Mouse (Mus musculus) MEL (cell line): ENCODE results near the gene Ikzf3. TPM values are rescaled to one million over a fixed set of nuclear protein-coding genes. Genes with fewer than 3 reads are reported as not detected.

Source experiments
- DNase-seq: peaks from one replicate; pipeline ENCODE4 v3.0.0; 2011; ENCODE audit warnings: low read depth, low spot score
- H3K27ac ChIP-seq: 2 replicates; pipeline ENCODE4 v1.5.1; 2012; ENCODE audit warnings: low read depth, mild to moderate bottlenecking, control low read depth, low read length, moderate library complexity; ENCODE audit not compliant: control insufficient read depth
- H3K27me3 ChIP-seq, 2 experiments: fragments of 150-350 bp in 1 of 2; sonication (generic) in 1 of 2; 2 replicates each; pipeline ENCODE4 v1.6.1; 2012; ENCODE audit warnings: low read length in 2 of 2, mild to moderate bottlenecking in 2 of 2, improper control_type of control experiment in 1 of 2, moderate library complexity in 1 of 2; ENCODE audit not compliant: insufficient read depth in 2 of 2, control insufficient read depth in 1 of 2
- H3K36me3 ChIP-seq, 2 experiments: 2 replicates each; pipeline ENCODE4 v1.6.1; 2012 to 2014; ENCODE audit warnings: low read length in 2 of 2, improper control_type of control experiment in 1 of 2, inconsistent platforms in 1 of 2, mild to moderate bottlenecking in 1 of 2; ENCODE audit not compliant: insufficient read depth in 2 of 2, control insufficient read depth in 1 of 2
- H3K4me1 ChIP-seq, 2 experiments: fragments of 150-350 bp in 1 of 2; sonication (generic) in 1 of 2; 2 replicates each; pipeline ENCODE4 v1.6.1; 2012; ENCODE audit warnings: low read length in 2 of 2, improper control_type of control experiment in 1 of 2, mild to moderate bottlenecking in 1 of 2; ENCODE audit not compliant: insufficient read depth in 2 of 2, control insufficient read depth in 1 of 2
- H3K4me3 ChIP-seq, 2 experiments: fragments of 150-350 bp in 1 of 2; sonication (generic) in 1 of 2; 2 replicates each; pipeline ENCODE4 v1.5.1; 2012; ENCODE audit warnings: low read depth in 2 of 2, low read length in 2 of 2, mild to moderate bottlenecking in 2 of 2, moderate library complexity in 2 of 2, control low read depth in 1 of 2, improper control_type of control experiment in 1 of 2; ENCODE audit not compliant: control insufficient read depth in 1 of 2, insufficient read depth in 1 of 2
- H3K79me2 ChIP-seq: 2 replicates; pipeline ENCODE4 v1.6.1; 2012; ENCODE audit warnings: mild to moderate bottlenecking, low read length, moderate library complexity; ENCODE audit not compliant: control insufficient read depth, poor library complexity, insufficient read depth
- H3K9ac ChIP-seq: 2 replicates; pipeline ENCODE4 v1.6.1; 2012; ENCODE audit warnings: low read depth, mild to moderate bottlenecking, control low read depth, low read length, moderate library complexity; ENCODE audit not compliant: control insufficient read depth, poor library complexity, severe bottlenecking
- H3K9me3 ChIP-seq: fragments of 150-350 bp; sonication (generic); replicated peaks from 2 replicates; pipeline ENCODE4 v1.6.1; 2012; ENCODE audit warnings: mild to moderate bottlenecking, low read length, improper control_type of control experiment, moderate library complexity; ENCODE audit not compliant: insufficient read depth
- CHD1 ChIP-seq: IDR thresholded peaks from 2 replicates; pipeline ENCODE4 v1.6.1; 2012; ENCODE audit warnings: low read depth, mild to moderate bottlenecking, inconsistent platforms, low read length, improper control_type of control experiment
- CHD2 ChIP-seq: IDR thresholded peaks from 2 replicates; pipeline ENCODE4 v1.6.1; 2011; ENCODE audit warnings: low read length, improper control_type of control experiment
- CTCF ChIP-seq, 3 experiments: IDR thresholded peaks in 2 of 3; conservative IDR thresholded peaks in 1 of 3; 2 replicates each; pipeline ENCODE4 v1.5.1; 2011 to 2012; ENCODE audit warnings: low read length in 3 of 3, low read depth in 2 of 3, mild to moderate bottlenecking in 2 of 3, improper control_type of control experiment in 1 of 3, inconsistent platforms in 1 of 3, mixed read lengths in 1 of 3, moderate library complexity in 1 of 3; ENCODE audit not compliant: control insufficient read depth in 1 of 3, insufficient read depth in 1 of 3, poor library complexity in 1 of 3, severe bottlenecking in 1 of 3
- E2F4 ChIP-seq: IDR thresholded peaks from 2 replicates; pipeline ENCODE4 v1.6.1; 2011; ENCODE audit warnings: low read depth, low read length, improper control_type of control experiment, borderline replicate concordance
- ELF1 ChIP-seq: IDR thresholded peaks from 2 replicates; pipeline ENCODE4 v1.6.1; 2014; ENCODE audit warnings: low read depth, mild to moderate bottlenecking, inconsistent platforms, low read length, improper control_type of control experiment, moderate library complexity
- ETS1 ChIP-seq: IDR thresholded peaks from 2 replicates; pipeline ENCODE4 v1.6.1; 2012; ENCODE audit warnings: low read depth, mild to moderate bottlenecking, inconsistent platforms, low read length, improper control_type of control experiment, moderate library complexity
- GABPA ChIP-seq: IDR thresholded peaks from 2 replicates; pipeline ENCODE4 v1.6.1; 2012; ENCODE audit warnings: low read depth, mild to moderate bottlenecking, inconsistent platforms, low read length, improper control_type of control experiment, moderate library complexity
- GATA1 ChIP-seq: IDR thresholded peaks from 2 replicates; pipeline ENCODE4 v1.6.1; 2011; ENCODE audit warnings: low read depth, low read length, improper control_type of control experiment
- JUND ChIP-seq: IDR thresholded peaks from 2 replicates; pipeline ENCODE4 v1.6.1; 2011; ENCODE audit warnings: low read depth, mild to moderate bottlenecking, improper control_type of control experiment, low read length
- MAX ChIP-seq: IDR thresholded peaks from 2 replicates; pipeline ENCODE4 v1.6.1; 2011; ENCODE audit warnings: low read length, improper control_type of control experiment
- MAZ ChIP-seq: IDR thresholded peaks from 2 replicates; pipeline ENCODE4 v1.6.1; 2012; ENCODE audit warnings: low read depth, mild to moderate bottlenecking, inconsistent platforms, low read length, improper control_type of control experiment
- MYB ChIP-seq: IDR thresholded peaks from 2 replicates; pipeline ENCODE4 v1.6.1; 2011; ENCODE audit warnings: mild to moderate bottlenecking, low read depth, low read length, improper control_type of control experiment
- NELFE ChIP-seq: IDR thresholded peaks from 2 replicates; pipeline ENCODE4 v1.6.1; 2011; ENCODE audit warnings: low read depth, low read length, improper control_type of control experiment
- NRF1 ChIP-seq: IDR thresholded peaks from 2 replicates; pipeline ENCODE4 v1.6.1; 2014; ENCODE audit warnings: low read depth, mild to moderate bottlenecking, inconsistent platforms, low read length, improper control_type of control experiment, moderate library complexity; ENCODE audit not compliant: poor library complexity, insufficient read depth, severe bottlenecking
- RAD21 ChIP-seq: IDR thresholded peaks from 2 replicates; pipeline ENCODE4 v1.6.1; 2011; ENCODE audit warnings: mild to moderate bottlenecking, low read depth, low read length, improper control_type of control experiment
- UBTF ChIP-seq: IDR thresholded peaks from 2 replicates; pipeline ENCODE4 v1.6.1; 2012; ENCODE audit warnings: low read depth, mild to moderate bottlenecking, inconsistent platforms, low read length, improper control_type of control experiment, moderate library complexity, borderline replicate concordance; ENCODE audit not compliant: insufficient read depth
- ZC3H11A ChIP-seq: IDR thresholded peaks from 2 replicates; pipeline ENCODE4 v1.6.1; 2012; ENCODE audit warnings: low read depth, mild to moderate bottlenecking, inconsistent platforms, low read length, improper control_type of control experiment
- ZNF384 ChIP-seq: IDR thresholded peaks from 2 replicates; pipeline ENCODE4 v1.6.1; 2012; ENCODE audit warnings: low read depth, mild to moderate bottlenecking, inconsistent platforms, low read length, improper control_type of control experiment
- polyA plus RNA-seq, 2 experiments: library from polyadenylated mRNA; stranded (reverse) in 1 of 2; unstranded in 1 of 2; fragments of >175 nt in 1 of 2; fragments of >200 nt in 1 of 2; gene quantifications; 2 replicates each; pipeline versions ENCODE4 v1.2.1 to v1.2.4; 2012; ENCODE audit warnings: low replicate concordance in 2 of 2, low read depth in 1 of 2; ENCODE audit not compliant: insufficient read length in 2 of 2, insufficient read depth in 1 of 2, missing spikeins in 1 of 2
- total RNA-seq: library from RNA; depleted of rRNA; stranded (reverse); fragments of 300-350 nt; gene quantifications from 2 replicates; pipeline ENCODE4 v1.2.3, GENCODE M21; 2012

Gene Ikzf3
- total and polyA plus RNA-seq, 3 experiments, result 0.12 TPM; not detected in 2

DNA sequence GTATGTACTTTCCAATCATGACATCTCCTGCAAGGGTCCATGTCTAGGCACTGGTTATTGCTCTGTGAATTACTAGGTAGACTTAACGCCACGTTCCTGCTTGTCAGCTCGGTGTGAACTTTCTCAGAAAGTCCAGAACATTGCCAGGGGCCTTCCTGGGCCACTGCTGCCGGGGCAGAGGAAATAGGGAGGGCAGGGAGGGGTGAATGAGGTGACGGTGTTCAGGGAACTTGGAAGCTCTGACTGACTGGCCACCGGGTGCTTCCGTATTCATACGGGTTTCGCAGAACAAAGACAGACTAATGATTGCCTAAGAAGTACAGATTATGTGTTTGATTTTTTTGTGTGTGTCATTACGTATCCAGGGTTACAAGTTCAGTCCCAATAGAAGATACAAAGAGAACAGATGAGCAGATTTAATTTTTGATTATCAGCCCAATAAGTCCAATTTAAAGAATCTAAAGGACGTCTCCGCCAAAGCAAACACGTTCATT lies 18.1 kb upstream of the Ikzf3 start:
- TF ChIP-seq GABPA, result no peak
- TF ChIP-seq CTCF (IDR thresholded peaks at IDR 0.05 in 2 of 3, conservative IDR thresholded peaks at IDR 0.05 in 1 of 3; ENCODE audit: control insufficient read depth in 1 of 3, insufficient read depth in 1 of 3, low read depth in 2 of 3, low read length in 3 of 3, poor library complexity in 1 of 3, severe bottlenecking in 1 of 3), result no peak
- no peak for TF ChIP-seq MAX
- no peak for TF ChIP-seq CHD2
- TF ChIP-seq ZC3H11A, result no peak
- TF ChIP-seq JUND, result no peak
- TF ChIP-seq CHD1, result no peak
- no peak overlapping the region for H3K27ac ChIP-seq
- peaks cover 29 to 36% of the 10 kb centered on the region in 2 experiments for H3K27me3 ChIP-seq
- no peak overlapping the region for H3K9ac ChIP-seq
- H3K4me3 ChIP-seq, result no peak overlapping the region
- no peak for DNase-seq
- H3K79me2 ChIP-seq, result no peaks in the 10 kb centered on the region
- no peaks in the 10 kb centered on the region for H3K36me3 ChIP-seq
- H3K4me1 ChIP-seq, result no peaks in the 10 kb centered on the region
- H3K9me3 ChIP-seq, result no peaks in the 10 kb centered on the region

DNA sequence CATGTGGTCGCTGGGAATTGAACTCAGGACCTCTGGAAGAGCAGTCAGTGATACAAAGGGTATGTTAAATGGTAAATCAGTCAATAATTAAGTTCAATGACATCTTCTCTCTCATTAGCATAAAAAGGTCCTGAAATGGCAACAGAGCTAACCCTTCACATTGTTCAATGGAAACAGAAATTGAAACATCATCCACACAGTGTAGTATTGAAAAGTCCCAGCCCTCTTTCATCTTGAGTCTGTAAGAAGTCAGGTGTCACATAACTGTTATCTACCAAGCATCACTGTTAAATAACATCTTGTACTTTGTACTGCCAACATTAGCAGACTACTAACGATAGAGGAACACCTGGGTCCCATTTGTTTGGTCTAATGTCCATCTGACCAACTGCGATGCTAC lies 17.2 kb upstream of the Ikzf3 start:
- TF ChIP-seq MYB (no peak), ZC3H11A (no peak), GATA1 (no peak), E2F4 (no peak), RAD21 (no peak), NELFE (no peak), MAZ (no peak), CTCF (IDR thresholded peaks at IDR 0.05 in 2 of 3, conservative IDR thresholded peaks at IDR 0.05 in 1 of 3; ENCODE audit: control insufficient read depth in 1 of 3, insufficient read depth in 1 of 3, low read depth in 2 of 3, low read length in 3 of 3, poor library complexity in 1 of 3, severe bottlenecking in 1 of 3) (no peak), ZNF384 (no peak), NRF1 (no peak), UBTF (no peak), ETS1 (no peak), ELF1 (no peak), MAX (no peak), CHD2 (no peak)
- TF ChIP-seq, all 39 proteins: peak for 0
- H3K9ac ChIP-seq, result no peak overlapping the region
- no peak overlapping the region for H3K4me3 ChIP-seq
- no peaks in the 10 kb centered on the region for H3K79me2 ChIP-seq
- H3K27ac ChIP-seq, result no peak overlapping the region
- no peaks in the 10 kb centered on the region for H3K9me3 ChIP-seq
- no peaks in the 10 kb centered on the region for H3K4me1 ChIP-seq
- peaks cover 31 to 43% of the 10 kb centered on the region in 2 experiments for H3K27me3 ChIP-seq
- DNase-seq, result no peak
- H3K36me3 ChIP-seq, result no peaks in the 10 kb centered on the region
